Mouse (Mus musculus) R1 (cell line): ENCODE data around the gene Hoxd4.

ENCODE experiments used
- DNase-seq: peaks from one replicate; pipeline ENCODE4 v3.0.0-alpha.2; 2018; ENCODE audit warnings: low read depth, low spot score

Hoxd4 gene

DNA sequence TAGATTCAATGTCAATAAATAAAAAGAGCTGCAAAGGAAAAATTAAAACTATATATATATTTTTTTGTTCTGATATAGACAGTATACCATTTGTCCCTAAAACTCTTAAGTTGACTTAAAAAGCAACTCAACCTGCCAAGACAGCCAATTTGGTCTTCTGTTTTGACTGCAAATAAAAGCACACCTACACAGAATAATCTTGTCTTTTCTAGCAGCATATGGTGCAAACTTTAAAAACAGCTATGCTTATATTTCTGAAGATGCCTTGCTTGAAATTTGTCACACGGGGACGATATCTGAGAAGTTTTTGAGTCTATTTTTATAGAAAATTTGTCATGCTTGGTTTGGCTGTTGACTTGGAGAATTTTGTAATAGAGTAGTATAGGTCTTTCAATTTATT lies 62.6 kb downstream of the Hoxd4 start:
- DNase-seq: no peak

- DNase-seq: peak; percentile 61
These were observed 66.0 kb downstream of the Hoxd4 start for GRCm38 (mm10) chr2:74777536-74778275.
